Mouse (Mus musculus) E14TG2a.4 (cell line): Measurements from ENCODE around the gene Camsap2.
A peak's percentile ranks its signal among the peaks of the same experiment; 100 is the strongest.

Source experiments
- CTCF ChIP-seq: conservative IDR thresholded peaks from 2 replicates; pipeline ENCODE4 v1.5.1; 2014; ENCODE audit warnings: low read length
- NANOG ChIP-seq: IDR thresholded peaks from 2 replicates; pipeline ENCODE4 v1.6.1; 2014; ENCODE audit warnings: borderline replicate concordance, low read length, mixed read lengths

DNA sequence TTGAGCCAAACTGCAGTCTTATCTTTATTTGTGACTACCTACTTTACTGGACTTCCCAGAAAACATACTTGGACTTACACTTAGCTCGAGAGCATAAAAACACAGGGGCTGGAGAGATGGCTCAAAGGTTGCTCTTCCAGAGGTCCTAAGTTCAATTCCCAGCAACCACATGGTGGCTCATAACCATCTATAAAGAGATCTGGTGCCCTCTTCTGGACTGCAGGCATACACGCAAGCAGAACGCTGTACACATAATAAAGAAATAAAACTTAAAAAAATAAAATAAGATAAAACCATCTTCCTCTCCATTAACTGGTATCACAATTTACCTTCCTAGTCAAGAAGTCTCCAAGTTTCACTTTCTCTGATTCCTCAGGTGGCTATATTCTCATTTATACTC is 5.4 kb downstream of the Camsap2 start:
- TF ChIP-seq CTCF = peak; percentile 32
- TF ChIP-seq NANOG = no peak
